Mouse (Mus musculus) C2C12 (cell line): Measurements from ENCODE around the gene C9.

Source experiments
- CEBPB ChIP-seq: IDR thresholded peaks from one replicate; pipeline ENCODE4 v1.6.1; 2011; ENCODE audit warnings: low read depth, mild to moderate bottlenecking, control low read depth, moderate library complexity
- CTCF ChIP-seq: IDR thresholded peaks from one replicate; pipeline ENCODE4 v1.5.1; 2011; ENCODE audit not compliant: control insufficient read depth, insufficient read depth, insufficient read length
- MAX ChIP-seq: IDR thresholded peaks from one replicate; pipeline ENCODE4 v1.6.1; 2011; ENCODE audit warnings: mild to moderate bottlenecking, control low read depth
- MYOG ChIP-seq: IDR thresholded peaks from one replicate; pipeline ENCODE4 v1.6.1; 2011; ENCODE audit not compliant: control insufficient read depth, insufficient read length; ENCODE audit errors: extremely low read depth
- USF1 ChIP-seq: IDR thresholded peaks from one replicate; pipeline ENCODE4 v1.6.1; 2011; ENCODE audit warnings: low read depth, mild to moderate bottlenecking, control low read depth, moderate library complexity

DNA sequence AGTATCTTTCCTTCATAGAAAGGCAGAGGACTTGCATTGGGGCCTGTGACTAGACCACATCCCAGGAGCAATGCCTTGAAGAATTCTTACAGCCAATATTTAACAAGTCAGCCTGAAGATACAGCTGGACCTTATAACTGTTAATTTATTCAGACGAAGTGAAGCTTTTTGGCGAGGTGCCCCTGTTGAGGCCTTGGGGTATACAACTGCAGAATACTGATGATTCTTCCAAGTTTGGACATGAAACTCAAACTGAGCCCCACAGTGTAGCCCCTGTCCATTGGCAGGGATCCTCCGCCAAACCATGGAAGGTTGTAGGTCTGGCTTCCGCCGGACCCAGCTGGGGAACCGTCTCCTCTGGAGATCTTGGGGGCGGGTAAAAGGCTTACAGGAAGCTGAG is 12.7 kb upstream of the C9 start:
- TF ChIP-seq CTCF = no peak
- TF ChIP-seq MAX = no peak
- TF ChIP-seq CEBPB = no peak
- TF ChIP-seq USF1 = no peak
- no peak for TF ChIP-seq MYOG
